Mouse (Mus musculus) 416B (cell line): ENCODE measurements at regions not wholly inside any gene's neighbourhood (a gene's known extent, or its start where the extent isn't known, plus 50 kb on each side); places are given as distances from the start of the nearest gene placed in this dataset.

Source experiments
- DNase-seq: peaks from one replicate; pipeline ENCODE4 v3.0.0; 2011; ENCODE audit warnings: low read depth

DNA sequence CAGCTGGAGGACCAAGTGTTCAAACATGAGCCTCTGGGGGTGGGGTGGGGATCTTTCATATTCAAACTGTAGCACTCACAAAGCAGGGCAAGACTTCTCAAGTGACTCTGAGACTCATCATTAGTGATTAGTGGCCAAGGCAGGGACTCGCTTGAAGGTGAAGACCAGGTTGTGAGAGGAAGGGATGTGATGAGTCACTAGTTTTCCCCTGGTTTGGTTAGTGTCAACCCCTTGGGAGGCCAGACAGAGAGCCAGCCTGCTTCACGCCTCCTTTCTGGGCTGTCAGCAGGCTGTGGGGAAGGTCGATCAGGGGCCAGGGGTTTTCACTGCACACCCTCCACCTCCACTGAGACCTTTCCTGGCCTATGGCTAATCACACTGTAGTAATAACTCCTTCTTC is 65.2 kb downstream of the Slc30a10 start:
- DNase-seq, result peak; percentile 23

DNA sequence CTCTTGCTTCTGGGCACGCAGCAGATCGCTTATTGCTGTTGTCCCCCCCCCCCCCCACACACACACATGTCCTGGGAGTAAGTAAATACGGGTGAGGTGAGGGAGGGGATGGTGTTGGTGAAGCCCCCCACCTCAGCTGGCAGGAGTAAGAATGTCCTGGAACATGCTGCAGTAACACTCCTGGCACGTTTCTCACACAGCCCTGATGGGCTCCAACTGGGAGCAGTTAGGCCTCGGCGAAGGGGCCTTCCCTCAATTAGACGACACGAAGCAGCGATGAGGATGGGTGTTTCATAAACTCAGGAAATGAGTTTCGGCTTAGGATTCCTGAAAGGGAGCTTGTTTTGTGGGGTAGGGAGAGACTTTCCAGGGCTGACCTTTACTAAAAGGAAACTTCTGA is 69.4 kb downstream of the Slc30a10 start:
- DNase-seq, result no peak

DNA sequence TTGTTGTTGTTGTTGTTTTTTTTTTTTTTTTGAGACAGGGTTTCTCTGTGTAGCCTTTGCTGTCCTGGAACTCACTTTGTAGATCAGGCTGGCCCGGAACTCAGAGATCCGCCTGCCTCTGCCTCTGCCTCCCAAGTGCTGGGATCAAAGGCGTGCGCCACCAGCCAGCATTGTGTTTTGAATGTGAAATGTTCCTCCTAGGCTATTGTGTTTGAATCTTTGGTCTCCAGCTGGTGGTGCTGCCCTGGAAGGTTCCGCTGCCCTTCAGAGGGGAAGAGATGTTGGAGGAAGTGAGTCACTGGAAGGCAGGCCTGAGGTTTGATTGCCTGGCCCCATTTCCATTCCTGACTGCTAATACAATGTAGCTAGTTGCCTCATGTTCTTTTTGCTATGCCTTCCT is 78.8 kb downstream of the Slc30a10 start:
- DNase-seq, result peak; percentile 32

DNA sequence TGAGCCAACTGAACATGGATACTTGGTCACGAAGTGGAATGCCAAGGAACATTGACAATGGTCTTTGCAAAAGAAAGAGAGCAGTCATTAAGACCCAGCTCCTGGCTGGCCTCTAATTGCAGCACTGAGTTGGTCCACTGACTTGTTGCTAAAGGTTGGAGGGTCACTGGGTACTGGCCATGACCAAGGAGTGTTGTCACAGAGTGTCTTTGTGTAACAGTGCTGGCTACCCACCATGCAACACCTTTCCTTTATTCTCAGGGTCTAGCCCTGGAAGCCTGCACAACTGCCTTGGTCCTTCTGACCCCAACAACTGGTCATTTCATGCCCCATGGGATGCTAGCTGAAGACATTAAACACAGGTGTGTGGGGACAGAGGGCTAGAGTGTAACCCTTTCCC is 79.5 kb downstream of the Slc30a10 start:
- DNase-seq, result no peak

DNA sequence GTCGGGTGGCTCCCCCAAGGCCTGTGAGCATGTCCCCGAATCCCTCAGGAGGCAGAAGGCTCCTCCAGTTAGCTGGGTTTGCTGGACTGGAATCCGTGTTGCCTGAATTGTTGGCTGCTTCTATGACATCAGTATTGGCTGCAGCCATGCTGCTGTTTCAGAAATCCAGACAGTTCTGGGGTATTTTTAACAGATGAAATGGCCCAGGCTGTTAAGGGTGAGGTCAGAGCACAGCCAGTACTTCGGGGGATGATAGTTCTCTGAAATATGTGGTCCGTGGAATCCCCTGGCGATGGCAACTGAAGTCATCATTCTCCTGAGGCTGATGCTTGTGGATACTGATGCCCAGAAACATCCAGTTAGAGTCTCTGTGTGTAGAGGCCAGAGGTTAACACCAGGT is 80.7 kb downstream of the Slc30a10 start:
- DNase-seq, result no peak

DNA sequence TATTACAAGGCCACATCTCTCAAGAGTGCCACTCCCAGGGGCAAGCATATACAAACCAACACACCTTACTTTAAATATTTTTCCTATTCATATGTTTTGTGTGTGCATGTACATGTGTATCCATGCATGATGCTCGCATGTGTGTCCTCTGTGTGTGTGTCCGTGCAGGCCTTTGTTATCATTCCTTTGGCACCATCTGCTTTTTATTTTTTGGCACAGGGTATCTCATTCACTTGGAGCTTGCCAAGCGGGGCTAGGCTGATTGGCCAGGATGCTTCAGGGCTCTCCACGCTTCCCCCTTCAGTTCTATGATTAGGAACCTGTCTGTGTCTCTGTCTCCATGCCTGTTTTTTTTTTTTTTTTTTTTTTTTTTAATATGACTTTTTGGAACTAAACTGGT is 82.6 kb downstream of the Slc30a10 start:
- DNase-seq, result no peak

DNA sequence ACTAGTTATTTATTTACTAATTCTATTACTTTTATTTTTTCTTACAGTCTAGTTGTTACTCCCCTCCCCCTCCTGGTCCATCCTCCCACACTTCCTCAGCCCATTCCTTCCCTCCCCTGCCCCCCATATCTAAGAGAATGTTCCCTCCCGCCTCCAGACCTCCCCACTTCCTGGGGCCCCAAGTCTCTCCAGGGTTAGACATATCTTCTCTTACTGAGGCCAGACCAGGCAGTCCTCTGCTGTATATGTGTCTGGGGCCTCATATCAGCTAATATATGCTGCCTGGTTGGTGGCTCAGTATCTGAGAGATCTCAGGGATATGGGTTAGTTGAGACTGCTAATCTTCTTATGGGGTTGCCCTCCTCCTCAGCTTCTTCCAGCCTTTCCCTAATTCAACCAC is 84.8 kb downstream of the Slc30a10 start:
- no peak for DNase-seq

DNA sequence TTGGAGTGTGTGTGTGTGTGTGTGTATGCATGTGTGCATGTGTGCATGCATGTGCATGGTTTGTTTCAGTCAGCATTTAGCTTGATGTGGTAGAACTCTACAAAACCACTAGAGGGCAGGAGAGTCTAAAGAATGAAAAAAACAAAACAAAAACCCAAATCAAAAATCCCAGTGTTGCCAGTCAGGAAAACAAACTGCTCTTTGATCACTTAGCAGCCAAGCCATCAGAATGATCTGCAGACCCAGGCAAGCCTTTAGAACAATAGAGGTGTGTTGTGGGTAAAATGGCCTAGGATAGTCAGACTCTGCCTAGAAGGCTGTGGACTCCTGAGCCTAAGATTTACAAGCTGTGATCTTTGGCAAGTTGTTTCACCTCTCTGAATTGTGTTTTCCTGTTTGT is 91.7 kb downstream of the Slc30a10 start:
- peak; percentile 46 for DNase-seq

DNA sequence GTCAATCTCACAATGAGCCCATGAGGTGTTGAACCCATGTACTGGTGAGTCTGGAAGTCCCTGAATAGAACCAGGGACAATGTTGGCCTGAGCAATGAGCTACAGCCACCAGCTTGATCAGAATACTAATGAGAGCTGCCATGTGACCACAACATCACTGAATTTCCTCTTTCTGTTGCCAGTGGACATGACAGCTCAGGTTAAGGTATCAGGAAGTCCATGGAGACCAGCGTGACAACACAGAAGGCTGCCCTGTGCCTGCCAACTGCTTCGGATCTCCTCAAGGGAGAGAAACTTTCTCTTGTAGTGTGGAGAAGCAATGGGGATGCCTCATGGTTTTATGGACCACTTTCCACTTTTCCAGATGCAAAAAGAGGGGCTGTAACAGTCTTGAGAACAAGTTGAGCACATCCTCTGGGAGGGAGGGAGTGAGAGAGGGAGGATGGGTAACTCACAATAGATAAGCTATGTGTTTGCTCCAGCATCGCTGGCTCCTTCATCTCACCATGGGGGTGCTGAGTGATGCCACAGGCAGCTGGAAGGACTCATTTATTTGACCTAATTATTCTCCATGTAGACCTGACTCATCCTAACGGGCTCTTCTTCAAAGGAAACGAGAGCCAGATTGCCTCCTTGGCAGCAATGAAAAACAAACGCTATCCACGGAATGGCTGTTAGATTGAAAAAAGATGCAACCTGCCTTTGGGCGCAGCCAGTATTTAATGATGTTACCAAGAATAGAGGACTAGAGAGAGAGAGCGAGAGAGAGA is 118.3 kb downstream of the Slc30a10 start:
- no peak for DNase-seq

DNA sequence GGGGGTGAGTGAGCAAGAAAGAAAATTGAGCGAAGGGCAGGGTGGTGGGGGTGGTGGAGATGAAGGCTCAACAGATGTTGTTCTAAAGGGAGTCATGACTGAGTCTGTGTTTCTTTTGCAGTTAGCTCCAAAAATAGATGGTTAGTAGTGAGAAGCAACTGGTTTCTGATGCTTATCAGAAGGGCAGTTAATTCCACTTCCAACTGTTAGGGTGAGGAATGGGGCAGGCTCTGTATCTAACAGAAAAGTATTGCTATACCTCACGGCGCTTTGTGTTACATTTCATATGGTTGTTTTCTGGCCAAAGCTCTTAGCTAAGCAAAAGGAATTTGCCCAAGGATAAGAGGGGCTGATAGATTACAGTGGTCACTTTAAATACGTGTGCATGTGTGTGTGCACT is 120.3 kb downstream of the Slc30a10 start:
- no peak for DNase-seq

DNA sequence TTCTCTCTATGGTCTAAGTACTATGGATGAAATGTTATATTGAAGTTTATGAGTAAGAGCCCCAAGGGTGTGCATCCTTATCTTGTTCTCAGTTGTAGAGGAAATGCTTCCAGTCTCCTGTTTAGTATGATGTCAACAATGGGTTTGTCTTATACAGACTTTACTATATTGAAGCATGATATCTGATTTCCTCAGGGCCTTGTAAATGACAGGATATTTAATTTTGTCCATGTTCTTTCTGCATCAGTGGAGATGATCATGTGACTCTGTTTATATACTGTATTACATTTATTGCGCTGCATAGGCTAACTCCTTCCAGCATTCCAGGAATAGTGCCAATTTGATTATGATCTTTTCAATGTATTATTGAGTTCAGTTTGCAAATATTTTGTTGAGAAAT is 125.2 kb downstream of the Slc30a10 start:
- DNase-seq, result no peak

DNA sequence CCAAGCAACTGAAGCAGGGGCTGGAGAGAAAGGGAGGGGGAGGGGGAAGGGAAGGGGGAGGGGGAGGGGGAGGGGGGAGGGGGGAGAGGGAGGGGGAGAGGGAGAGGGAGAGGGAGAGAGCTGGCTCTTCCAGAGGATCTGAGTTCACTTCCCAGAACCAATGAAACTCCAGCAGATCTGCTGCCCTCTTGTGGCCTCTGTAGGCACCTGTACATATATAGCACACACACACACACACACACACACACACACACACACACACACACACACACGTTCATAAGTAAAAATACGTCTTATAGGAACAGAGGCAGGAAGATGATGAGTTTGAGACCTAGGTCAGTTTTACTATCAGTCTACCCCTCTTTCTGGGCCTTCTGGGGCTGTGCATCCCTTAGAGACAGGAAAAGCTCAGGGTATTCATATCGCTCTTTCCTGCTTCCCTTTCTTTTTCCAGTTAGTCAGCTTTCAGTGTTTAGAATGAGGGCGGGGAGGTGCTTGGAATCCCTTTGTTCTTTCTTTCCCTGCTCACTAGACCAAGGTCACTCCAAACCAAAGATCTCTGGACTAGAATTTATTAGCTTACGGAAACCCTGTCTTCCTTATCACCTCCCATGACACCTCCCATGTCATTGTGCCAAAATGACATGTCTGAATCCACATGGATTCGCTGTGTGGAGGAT is 130.7 kb downstream of the Slc30a10 start:
- no peak for DNase-seq

DNA sequence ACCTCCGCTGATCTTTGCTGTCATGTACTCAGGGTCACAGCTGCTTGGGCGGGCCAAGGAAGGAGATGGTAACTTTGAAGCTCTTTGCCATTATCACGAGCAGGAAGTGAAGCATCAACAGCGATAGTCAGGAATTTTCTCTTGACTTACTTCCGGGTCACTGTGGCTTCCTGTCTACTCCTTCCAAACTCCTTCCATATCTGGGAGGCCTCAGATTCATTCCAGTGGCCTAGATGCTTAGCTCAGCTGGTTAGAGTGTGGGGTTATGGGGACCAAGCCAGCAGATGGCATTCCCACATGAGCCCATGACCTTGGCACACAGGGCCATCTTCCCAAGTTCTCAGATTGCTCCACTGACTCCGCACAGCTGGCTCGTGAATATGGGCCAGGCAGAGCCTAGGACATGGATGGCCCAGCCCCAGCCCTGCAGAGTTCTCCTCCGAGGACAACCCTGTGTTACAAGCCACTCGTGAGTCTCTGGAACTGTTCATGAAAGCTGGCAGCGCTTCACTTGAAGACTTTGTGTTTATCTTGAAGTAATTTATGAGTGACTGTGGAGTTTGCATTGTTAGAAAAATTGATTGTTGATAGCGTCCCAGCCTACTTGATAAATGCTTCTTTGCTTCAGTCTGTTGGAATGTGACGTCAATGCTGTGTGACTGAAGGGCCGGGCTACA is 133.2 kb downstream of the Slc30a10 start:
- DNase-seq, result no peak

DNA sequence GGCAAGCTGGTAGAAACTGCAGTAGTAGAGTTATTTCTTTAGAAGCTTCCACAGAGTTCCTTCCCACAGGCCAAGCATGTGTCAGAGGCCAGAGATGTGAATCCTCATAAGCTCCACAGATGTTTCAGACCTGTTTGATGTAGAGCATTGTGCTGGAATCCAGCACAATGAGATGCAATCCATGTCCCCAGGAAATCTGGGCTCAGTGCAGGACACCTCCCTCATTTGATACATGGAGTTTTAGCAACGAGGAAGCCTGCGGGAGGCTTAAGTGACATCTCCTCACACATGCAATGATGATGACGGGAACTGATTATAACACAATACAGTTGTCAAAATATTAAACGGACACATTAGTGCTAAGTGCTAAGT is 133.7 kb downstream of the Slc30a10 start:
- no peak for DNase-seq

DNA sequence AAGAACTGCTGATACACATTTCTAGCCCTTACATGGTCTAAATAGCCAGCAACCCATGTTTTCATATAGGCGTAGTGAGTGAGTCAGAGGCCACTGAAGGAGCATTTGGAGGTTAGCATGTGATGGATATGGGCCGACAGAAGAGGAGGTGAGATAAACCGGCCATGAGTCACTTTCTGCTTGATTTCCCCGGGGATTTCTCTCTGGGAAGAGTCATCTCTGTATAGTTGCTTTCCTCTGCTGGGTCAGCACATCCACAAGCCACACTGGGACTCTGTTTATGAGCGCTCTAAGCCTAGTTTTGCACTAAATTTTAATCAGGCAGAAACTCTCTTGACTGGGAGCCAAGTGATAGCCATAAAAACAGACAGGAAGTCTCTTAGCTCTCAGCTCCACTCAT is 142.2 kb downstream of the Slc30a10 start:
- DNase-seq, result no peak

DNA sequence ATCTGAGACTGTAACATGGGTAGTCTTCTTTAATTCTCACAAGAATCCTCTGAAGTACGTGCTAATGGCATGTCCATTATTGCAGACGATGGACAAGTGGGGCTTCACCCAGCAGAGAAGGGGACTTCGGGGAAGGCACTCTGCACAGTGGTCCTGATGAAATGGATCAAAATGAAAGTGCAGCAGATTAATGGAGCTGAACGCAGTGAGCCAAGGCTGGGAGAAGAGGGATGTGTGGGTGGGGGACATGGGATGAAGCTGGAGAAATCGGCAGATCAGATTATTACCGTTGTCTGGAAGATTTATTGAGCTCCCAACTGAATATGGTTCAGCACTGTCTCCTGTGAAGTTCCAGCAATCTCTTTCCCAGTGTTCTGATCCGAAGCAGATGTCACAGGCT is 143.9 kb downstream of the Slc30a10 start:
- no peak for DNase-seq

DNA sequence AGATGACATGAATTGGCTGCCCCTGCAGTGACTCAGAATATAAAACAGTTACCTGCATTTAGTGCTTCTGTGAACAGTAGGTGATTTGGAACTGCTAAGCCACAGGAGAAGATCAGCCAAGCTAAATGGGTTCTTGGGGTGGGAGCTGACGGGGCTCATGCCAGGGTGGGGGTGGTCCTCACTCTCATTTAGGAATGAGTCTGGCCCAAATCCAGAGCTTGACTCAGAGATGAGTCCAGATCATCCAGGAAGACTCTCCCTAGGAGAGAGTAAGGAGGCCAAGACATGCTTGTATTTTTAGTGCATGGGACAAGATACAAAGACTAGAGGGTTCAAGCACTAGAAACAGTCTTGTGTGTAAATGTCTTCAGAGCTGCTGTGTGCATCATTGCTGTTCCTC is 146.5 kb downstream of the Slc30a10 start:
- DNase-seq, result no peak

DNA sequence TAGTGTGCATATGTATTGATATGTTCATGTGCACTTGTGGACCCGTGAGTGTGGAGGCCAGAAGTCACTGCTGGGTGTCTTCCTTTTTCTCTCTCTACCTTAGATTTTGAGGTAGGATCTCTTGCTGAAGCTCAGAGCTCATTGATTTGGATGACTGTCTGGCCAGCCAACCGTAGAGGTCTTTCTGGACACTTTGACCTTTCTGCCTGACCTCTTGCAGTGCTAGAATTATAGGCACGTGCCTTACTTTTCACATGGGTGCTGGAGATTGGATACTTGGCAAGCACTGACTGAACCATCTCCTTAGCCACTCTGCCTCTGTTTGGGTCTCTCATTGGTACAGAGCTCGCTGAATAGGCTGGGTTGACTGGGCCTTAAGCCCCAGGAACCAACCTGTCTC is 151.3 kb downstream of the Slc30a10 start:
- no peak for DNase-seq

DNA sequence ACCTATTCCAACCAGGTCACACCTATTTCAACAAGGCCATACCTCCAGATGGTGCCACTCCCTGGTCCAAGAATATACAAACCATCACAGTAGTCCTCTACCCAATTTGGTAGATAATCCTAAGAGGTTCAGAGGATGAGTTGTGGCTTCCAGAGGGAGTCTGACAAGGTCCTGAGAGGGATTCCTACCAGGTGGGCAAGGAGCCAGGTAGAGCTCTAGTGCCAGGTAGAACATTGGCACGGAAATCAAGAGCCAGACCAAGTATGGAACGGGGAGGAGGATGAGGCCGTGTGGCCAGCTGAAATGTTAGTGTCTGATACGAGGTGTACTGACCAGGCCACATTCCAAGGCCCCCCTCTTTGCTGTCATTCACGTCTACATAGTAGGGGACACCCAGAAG is 153.0 kb downstream of the Slc30a10 start:
- DNase-seq, result no peak

DNA sequence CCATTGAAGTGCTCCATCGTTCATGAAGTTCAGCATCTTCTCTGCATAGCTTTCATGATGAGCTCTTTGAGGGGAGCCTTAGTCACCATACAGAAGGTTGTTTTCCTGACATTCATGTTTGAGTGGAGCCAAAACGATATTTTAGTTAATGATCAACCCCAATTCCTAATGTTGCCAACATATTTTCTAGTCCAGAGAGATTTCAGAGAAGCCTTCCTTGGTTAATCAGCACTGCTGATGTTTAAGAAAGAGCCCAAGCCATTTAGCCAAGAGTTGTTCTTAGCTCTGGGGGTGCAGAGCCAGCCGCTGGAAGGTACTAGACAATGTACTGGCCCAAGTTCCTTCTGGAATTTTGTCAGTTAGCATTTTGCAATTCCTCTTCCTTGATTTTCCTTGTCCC is 153.8 kb downstream of the Slc30a10 start:
- no peak for DNase-seq

DNA sequence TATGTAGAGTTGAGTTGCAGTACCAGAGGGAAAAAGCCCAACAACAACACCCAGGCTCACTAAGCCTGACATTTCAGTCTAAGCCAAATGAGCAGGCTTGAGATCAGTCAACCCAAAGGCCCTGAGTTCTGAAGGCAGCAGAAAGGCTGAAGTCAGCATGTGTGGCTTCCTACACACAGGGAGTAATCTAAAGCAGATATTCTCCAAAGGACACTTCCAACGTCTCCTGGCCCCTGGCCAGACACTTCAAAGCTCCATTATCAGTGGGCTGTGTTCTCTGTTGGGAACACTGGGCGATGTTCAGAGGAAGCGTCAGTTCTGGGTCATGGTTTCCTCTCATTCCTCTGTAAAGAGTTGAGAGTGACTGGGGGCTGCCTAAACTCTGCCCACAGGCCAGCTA is 155.9 kb downstream of the Slc30a10 start:
- no peak for DNase-seq

DNA sequence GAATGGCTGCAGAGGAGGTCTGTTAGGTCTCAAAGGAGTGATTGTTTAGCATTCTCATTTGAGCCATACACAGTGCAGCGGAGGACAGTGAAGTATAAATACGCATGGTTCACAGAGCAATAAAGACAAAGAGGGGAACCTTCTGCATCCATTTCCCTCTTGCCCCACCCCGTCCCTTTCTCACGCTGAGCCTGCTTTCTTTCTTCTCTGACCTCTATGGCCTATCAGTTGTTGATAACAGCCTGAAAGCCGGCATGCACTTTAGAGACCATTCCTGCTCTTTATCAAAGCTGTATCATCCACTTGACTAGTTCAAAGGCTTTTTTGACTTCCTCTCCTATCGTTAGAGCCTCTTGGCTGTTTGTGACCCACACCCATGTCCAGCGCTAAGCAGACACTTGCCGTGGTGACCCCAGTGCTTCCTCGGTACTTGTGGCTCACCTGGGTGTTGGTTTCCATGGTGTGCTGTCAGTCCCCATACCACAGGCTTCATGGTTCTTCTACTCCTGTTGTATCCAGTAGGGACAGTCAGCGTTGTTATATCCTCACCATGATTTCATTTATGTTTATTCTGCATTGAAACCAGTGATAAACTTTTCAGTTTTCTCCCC is 161.3 kb downstream of the Slc30a10 start:
- DNase-seq, result no peak

DNA sequence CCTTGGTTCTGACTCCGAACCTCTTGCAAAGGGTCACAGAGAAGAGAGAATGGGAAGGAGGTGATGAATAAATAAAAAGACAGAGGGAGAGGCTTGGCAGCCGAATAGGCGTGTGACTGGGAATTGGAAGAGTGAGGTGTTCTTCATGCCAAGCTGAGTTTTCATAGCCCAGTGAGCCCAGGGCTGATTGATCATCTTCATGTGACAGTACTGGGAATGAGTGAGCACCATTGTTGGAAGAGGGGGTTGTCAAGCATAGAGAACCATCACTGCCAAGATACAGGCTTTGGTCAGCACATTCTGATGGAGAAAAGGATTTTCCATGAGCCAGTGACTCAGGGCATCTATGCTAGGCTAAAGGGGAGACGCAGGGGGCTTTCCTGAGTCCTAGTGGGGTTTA is 163.0 kb downstream of the Slc30a10 start:
- no peak for DNase-seq
